Mouse (Mus musculus): ENCODE data around the gene Cdh4.

The Cdh4 gene

DNA sequence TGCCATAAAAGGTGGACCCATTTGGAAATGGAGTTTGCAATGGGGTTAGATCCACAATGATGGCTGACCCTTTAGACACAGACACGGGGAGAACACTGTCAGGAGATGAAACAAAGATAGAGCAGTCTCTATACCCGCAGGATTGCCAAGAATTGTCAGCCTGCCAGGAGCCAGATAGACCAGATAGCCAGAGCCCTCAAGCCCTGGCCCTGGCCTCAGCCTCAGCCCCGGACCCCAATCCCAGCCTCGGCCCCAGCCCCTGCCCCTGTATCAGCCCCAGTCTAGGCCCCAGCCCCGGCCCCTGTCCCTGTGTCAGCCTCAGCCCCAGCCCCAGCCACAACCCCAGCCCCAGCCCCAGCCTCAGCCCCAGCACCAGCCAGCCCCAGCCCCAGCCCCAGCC, 345.6 kb downstream of the Cdh4 start:
- no peak for DNase-seq (ENCODE audit: low spot score in 2 of 2)

DNA sequence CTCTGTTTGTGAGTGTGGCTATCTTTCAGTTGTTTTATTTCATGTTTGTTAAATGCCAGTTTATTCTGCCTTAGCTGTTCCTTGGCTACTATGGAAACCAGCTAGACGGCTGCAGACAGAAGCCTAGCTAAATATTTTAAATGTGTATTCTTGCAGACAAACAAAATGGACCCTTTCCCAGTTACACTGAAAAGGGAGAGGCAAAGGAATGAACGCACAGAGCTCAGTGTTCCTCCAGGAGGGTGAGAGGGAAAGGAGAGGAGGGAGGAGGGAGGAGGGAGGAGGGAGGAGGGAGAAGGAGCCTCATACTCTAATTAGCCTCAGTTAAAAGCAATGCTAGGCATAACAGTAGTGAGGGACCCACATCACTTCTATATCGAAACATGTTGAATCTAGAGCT, 348.5 kb downstream of the Cdh4 start:
- no peak for DNase-seq (ENCODE audit: low spot score in 2 of 2)

DNA sequence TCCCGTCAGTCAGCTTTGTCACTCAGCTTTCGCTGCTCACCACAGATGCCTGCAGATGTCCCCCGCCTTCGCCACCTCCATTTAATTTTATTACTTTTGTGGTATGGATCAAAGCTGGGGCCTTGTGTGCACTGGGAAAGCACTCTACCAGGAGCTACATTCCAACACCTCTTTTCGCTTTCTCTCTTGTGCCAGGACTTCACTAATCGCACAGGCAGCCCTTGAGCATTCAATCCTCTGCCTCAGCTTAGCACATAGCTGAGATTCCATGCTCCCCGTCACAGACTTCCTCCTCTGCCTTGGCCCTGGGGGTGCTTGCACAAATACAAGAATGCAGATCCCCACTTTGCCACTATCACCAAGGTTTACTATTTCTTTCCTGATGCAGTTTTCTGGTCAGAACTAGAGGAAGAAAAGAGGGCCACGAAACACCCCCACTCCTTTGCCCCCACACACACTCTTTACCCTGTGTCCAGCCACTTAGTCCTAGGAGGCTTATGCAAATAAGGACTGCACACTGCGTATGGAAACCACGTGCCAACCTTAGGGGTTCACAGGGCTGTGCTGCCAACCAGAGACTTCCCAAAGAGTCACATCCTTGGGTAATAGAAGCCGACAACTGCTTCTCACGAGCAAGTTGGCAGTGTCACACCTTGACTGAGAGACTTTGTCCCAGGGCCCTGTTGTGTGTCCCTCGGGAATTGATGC, 350.3 kb downstream of the Cdh4 start:
- no peak for DNase-seq (ENCODE audit: low spot score in 2 of 2)

DNA sequence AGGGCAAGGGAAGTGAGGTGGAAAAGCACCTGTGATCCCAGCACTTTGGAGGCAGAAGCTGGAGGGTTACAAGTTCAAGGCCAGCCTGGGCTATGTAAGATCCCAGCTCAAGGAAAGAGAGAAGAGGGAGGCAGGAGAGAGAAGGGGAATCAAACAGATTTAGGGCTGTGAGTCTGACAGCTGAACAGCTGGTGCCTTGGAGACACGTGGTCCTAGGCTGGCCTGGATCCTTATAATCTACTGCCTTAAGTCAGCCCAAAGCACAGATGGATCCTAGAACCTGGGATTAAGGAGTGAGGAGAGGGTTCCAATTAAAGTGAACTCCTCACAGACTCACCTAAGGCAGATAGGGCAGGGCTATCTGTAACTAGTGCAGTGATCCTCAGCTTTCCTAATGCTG, 352.1 kb downstream of the Cdh4 start:
- DNase-seq (ENCODE audit: low spot score in 2 of 2): no peak

DNA sequence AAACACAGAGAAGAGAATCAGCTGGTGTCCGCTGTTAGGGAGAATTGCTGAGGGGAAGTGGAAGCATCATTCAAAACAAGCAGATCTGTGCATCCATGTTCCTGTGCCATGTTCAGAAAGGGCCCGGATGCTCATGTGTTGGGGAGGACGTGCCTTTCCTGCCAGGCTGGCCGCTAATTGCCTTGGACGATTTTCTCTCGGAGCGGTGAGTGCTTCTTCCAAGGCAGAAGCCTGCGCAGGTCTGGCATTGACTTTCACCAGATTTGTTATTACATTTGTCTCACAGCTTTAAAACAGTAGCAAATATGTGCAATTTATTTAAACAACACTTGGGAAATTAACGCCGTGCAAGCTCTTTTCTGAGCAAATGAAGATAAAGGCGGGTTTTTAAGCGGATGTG, 353.2 kb downstream of the Cdh4 start:
- DNase-seq (ENCODE audit: low spot score in 2 of 2): no peak

DNA sequence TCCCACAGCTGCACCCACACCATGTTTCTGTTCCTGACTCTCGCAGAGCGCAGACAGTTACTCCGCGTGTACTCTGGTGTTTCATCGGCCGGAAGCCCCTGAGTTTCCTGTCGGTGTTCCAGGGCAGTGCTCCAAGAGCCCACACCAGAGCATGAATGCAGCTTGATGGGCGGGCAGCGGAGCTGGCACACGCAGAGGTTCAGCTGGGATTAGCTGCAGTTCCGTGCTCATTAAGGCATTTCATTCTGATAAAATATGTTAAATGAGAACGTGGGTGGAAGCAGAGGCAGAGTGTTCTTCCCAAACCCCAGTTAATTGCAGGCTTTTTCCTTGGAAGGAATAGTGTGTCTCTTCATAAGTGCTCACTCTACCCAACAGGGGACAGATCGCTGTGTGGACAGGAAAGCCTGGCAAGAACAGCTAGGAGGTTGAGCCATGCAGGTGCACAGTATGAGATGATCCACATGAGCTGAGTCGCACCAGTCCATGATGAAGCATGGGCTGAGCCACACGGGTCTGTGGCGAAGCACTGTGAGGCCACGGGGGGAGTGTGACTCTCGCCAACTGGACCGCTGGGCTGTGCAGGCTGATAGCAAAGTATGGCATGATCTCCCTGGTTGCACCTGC, 357.8 kb downstream of the Cdh4 start:
- DNase-seq (ENCODE audit: low spot score in 2 of 2): no peak

DNA sequence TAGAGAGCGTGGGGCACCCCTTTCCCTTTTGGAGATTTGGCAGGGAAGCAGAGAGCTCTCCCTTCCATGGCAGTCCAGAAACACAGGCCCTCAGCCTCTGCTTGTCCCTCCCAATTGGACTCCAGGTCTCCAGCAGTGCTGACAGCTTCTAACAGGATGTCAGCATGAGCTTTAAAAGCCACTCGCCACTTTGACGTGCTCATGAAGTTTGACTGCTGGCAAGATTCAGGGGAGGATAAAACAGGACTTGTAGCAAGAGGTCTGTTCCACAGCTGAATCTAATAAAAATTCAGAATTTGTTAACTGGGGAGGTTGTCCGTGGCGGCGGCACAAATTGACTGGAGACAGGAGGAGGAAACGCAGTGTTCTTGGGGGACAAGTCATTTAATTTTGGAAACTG, 358.8 kb downstream of the Cdh4 start:
- no peak for DNase-seq (ENCODE audit: low spot score in 2 of 2)

DNA sequence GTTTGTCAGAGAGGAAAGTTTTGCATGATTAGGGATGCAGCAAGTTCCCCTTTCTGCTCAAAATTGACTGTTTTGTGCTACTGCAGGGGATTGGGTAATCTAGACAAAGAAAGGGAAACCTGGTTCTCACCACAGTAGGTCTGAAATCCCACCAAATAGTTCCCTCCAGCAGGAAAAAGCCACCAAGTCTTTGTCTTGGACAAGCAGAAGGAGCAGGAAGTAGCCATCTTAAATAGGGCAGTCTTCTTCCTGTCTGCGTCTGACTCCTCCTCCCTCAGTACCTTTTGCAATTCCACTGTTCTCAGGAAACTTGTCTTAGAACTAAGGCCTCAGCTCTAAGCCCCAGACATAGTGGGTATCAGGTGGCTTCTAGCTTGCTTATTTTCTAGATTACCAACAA, 360.2 kb downstream of the Cdh4 start:
- DNase-seq (ENCODE audit: low spot score in 2 of 2): no peak

DNA sequence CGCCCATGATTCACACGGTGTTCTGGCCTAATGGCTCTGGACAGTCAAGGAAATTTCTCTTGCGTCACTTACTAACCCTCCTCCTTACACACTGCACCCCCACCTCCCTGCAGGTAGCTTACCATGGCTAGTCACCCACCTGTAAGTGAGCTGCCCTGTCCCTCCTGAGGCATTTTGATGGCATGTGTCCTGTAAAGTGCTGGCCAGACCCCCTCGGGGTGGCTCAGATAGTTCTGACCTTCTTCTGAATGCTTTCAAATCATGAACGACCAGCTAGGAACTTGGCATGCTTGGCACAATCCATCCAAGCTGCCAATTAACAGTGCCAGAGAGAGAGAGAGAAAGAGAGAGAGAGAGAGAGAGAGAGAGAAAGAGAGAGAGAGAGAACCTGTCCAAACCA, 368.9 kb downstream of the Cdh4 start:
- no peak for DNase-seq (ENCODE audit: low spot score in 2 of 2)

DNA sequence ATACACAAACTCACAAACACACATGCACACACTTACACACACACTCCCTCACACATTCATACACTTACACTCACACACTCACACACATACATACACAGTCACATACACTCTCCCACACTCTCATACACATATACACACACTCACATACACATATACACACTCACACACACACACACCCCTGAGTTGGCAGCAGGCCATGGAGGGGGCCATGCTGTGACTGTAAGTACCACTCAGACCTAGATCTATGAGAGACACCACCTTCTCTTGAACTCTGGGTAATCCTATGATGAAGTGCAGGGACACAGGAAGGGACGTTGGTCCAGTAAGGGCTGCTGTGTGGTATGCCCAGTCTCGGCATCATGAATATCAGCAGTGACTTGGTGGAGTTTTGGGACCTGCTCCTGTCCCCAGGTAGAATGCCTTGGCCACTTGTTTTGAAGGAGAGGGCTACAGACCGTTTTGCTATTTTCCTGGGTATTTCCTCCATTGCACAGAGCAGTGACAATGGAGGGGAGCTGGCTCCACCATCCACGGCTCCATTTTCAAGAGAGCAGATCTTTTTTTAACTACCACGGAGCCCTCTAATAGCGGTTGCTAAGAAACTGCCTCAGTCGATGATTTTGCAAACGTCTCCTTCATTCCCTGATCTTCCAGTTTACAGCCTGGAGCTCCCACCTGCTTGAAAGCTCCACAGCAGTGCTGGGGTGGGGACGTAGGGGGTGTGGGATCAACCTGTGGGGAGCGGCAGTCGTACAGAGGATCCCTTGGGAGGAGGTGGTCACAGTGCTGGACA, 371.0 kb downstream of the Cdh4 start:
- no peak for DNase-seq (ENCODE audit: low spot score in 2 of 2)

DNA sequence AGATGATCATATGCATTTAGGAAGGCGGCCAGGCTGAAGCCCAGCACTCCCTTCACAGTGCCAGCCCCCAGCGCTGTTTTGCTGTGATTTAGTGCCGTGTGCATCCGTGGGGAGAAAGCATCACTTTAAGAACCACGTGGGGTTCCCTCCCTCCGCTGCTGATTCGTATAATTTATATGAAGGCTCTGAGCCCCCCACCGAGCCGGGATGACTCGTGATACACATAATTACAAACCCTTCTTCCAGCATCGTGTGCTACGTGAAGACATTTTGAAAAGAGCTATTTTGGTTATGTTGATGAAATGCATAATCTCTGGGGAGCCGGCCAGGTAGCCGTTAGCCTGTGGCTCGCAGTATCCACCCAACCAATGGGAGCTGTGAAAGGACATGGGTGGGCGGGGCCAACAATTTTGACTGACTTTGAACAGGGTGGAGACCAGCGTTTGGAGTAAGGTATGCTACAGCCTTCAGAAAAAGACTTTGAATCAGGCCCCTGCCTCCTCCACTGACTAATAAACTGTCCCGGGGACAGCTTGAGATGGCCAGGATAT, 382.6 kb downstream of the Cdh4 start:
- DNase-seq (ENCODE audit: low spot score in 2 of 2): no peak

DNA sequence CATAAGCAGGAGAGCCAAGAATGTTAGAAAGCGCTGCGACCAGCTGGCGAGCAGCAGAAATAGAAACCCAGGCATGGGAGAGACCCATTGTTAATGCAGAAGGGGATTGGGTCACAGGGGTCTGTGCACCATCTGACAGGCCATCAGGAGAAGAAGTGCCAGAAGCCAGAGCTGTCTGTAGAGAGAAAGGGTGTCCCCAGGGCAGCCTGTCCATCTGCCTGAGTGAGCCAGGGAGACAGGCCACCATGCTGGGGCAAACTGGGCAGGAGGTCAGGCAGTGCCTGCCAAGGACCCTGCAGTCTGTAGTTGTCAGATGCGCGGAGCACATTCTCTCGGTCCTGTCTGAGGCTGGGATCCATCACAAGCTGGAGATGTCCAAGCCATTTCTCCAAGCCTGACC, 386.7 kb downstream of the Cdh4 start:
- no peak for DNase-seq (ENCODE audit: low spot score in 2 of 2)

DNA sequence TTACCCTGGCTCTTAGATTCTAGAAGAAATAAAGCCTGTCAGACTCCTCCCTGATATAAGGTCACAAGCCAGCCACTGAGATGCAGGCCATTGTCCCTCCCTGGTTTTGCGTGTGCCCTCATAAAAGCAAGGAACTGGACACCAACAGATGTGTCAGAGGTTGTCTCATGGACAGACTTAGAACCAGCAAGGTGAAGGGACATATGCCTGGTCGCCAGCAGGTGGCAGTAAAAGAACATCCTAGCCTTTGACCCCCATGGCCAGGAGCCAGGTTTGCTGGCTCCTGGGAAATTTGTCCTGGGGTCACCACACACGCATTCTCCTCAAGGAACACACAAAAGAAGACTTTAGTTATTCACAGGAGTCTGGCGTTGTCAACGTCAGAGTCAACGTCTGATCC, 387.7 kb downstream of the Cdh4 start:
- peak in 1 of 2 experiments; percentile 40 for DNase-seq (ENCODE audit: low spot score in 2 of 2)

DNA sequence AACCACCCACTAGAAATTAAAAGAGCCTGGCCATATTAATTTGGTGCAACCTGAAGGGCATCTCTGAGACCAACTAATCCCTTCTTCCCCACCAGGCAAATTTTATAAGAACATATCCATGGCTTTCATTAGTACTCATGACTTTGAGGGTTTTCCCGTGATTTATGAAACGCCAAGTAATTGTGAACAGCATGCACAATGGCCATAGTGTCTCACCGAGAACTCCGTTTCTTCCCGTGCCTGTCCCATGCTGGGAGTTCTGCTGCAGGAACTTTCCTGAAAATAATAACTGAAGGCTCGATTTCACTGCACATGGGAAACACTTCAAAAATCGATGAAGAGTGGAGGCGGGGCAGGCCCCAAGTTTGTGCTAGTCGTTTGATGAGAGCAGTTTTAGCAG, 392.7 kb downstream of the Cdh4 start:
- no peak for DNase-seq (ENCODE audit: low spot score in 2 of 2)

DNA sequence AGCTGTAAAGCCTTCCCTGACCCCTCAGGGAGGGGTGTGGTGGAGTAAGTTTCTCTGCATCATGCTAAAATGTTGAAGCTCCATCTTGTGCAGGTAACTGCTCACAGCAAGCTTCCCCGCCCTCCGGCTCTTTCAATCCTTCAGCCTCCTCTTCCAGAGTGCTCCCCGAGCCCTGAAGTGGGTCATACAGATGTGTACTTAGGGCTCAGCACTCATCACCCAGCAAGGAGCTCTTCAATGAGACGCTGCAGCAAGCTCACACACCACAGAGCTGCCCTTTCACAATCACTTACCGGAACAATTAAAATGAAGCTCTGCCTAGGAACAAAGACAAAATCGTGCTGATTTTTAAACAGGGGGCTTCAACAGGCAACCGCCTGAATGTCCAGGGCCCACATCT, 393.3 kb downstream of the Cdh4 start:
- no peak for DNase-seq (ENCODE audit: low spot score in 2 of 2)

DNA sequence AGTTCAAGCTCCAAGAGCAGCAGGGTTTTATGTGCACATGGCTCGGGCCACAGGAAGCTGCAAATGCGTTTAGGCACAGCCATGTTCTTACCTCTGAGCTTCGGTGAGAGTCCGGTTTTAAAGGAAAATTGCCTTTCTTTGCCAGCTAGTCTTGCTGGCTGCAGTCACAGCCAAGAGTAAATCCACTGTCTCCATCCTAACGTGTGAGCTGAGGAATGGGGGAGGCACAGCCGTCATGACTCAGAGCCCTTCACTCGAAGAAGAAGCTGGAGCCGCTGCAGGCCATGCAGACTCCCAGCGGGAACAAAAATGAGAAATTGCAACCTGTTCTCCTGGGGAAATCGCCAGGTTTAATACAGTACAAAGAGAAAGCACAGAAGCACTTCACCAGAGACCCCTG, 395.0 kb downstream of the Cdh4 start:
- DNase-seq (ENCODE audit: low spot score in 2 of 2): no peak

DNA sequence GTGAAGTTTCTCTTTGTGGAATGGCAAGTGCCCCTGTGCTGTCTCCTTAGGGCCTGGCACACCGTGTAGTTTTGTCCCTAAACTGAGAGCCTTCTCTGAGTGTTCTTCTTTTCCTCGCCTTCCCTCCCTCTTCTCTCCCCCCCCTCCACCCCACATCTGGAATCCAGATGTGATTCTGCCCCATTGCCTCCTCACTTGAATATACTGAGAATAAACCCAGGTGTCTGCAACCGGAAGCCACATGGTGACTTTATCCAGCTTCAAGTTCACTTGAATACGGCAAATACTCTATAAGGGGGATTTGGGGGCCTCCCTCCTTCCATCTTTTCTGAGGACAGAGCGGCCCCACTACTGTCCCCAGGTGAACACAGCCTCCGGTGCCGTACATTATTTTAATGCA, 395.8 kb downstream of the Cdh4 start:
- DNase-seq (ENCODE audit: low spot score in 2 of 2): no peak

DNA sequence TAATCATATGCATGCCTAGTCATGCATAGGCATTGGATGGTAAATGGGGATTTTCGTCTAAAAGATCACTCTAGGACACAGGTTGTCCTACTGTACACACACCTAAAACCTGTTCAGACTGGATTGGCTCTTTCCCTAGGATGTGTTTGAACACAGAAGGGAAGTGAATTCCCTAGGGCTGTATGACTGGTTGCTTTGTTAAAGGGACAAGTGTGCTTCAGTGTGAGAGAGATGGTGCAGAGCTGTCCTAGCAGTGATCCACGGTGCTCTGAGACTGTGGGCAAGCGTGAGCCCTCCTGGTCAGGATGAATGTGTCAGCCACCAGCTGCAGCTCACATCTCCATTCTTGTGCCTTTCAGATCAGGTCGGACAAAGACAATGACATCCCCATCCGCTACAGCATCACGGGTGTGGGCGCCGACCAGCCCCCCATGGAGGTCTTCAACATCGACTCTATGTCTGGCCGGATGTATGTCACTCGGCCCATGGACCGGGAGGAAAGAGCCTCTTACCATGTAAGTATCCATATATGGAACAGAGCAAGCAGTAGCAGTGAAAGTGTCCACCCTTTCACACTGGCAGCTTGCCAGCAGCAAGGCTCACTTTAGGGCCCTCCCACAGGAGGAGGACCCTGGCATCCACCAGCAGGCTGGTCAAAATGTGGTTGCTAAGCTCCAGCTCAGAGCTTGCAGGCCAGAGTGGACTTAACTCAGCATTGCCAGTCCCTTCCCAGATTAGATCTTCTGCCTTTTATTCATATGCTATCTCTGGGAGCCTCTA, 400.6 kb downstream of the Cdh4 start:
- DNase-seq (ENCODE audit: low spot score in 2 of 2): no peak

DNA sequence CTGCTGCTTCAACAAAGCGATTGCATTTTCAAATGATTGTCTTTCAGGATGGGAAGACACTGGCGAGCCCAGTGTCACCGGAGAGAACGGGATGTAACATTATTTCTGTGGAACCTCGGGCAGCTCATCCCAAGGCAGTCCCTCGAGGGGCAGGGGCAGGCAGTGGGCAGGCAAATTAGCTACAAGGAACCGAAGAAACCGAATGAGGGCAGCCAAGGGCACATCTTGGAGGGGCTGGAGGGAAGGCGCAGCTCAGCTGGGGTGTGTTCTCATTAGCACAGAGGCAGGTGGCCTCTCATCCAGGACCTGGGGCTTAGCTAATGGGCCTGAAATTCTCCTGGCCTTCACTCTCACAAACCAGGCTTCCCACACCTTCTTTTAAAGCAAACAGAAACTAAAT, 407.5 kb downstream of the Cdh4 start:
- no peak for DNase-seq (ENCODE audit: low spot score in 2 of 2)

DNA sequence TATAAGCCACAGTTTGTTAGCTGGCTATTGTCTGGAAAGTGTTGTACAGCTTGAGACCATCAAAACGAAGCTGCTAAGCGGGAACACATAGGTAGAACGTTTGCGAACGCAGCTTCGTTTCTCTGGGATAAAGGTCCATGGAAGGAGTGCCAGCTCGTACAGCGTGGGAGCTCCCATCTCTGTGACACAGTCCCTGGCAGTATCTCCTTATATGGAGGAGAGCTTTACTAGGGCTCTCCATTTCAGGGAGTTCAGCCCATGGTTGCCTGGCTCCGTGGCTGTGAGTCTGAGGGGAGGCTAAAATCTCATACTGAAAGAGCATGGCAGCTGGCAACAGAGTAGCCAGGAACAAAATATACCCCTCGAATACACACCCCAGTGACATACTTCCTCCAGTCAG, 409.9 kb downstream of the Cdh4 start:
- DNase-seq (ENCODE audit: low spot score in 2 of 2): no peak

DNA sequence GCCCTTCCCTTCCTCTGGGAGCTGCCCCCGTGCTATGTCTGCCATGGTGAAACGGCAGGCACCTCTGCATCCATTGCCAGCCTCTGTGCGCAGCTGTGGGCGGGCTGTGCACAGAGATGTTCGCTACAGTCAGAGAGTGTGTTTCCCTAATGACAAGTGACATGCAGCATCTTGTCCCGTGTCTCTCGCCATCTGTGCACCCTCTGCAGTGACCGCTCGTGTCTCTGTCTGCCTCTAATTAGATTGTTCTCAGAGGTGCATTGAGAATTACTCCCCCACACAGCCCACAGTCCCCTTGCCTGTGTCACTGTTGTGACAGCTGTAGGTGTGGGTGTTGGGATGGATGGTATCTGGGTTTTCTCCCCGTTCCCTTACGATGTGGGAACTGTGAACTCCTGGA, 410.6 kb downstream of the Cdh4 start:
- DNase-seq (ENCODE audit: low spot score in 2 of 2): no peak

DNA sequence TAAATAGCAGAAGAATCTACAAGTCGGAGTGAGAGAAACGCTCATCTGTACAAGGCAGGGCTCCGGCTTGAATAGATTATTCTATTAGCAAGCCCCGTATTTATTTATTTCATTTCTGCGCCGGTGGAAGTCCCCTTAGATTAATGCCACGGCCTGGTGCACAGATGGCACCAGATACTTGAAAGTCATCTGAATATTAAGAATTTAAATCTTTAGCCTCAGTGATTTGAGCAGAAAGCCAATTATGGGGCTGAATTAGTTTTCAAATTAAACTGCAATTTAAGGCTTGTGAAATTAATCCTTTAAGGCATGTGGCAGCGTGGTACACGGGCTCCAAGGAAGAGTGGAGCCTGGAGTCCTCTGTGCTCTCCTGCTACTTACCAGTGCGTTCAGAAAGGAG, 411.7 kb downstream of the Cdh4 start:
- DNase-seq (ENCODE audit: low spot score in 2 of 2): no peak

All from spleen, postnatal 10 days (tissue).